Mouse (Mus musculus): ENCODE measurements around the gene Gabpb2.

- TF ChIP-seq CTCF (IDR thresholded peaks at IDR 0.05; ENCODE audit: low read depth, low read length) (no peak), POLR2A (IDR thresholded peaks at IDR 0.05; ENCODE audit: insufficient read depth, low read length) (no peak)
Measured at GRCm38 (mm10) chr3:95177583-95177982, 40.1 kb downstream of the Gabpb2 start.

Measured in ES-Bruce4 (cell line).